Comparison of ENCODE assay signal across 30 mouse cellular contexts in genomic region chr9:44699196-44699595, GRCm38 (mm10). TPM values are rescaled to one million over a fixed set of nuclear protein-coding genes. Genes with fewer than 3 reads are reported as not detected.
DNase-seq lines count a peak whose midpoint lies in the region; ATAC-seq lines count a peak whose summit lies in the region.
"Had no signal": no experiment of that assay in that cellular context is flagged by ENCODE, and none has a peak within 500 bp of the region (broad histone marks: within the 10 kb centered on the region; RNA-seq: fewer than 3 reads in every experiment).

No protein-coding gene starts in this region.

- H3K9ac ChIP-seq in heart, embryonic 12.5 days = peak overlapping the region; percentile 11; the same call in 1 of the 2 replicates
- H3K9ac ChIP-seq: embryonic facial prominence, embryonic 15.5 days; forebrain, postnatal 0 days; hindbrain, embryonic 15.5 days had no signal

- H3K4me2 ChIP-seq in heart, embryonic 12.5 days = no peak overlapping the region
- H3K4me2 ChIP-seq: embryonic facial prominence, embryonic 15.5 days; hindbrain, embryonic 15.5 days had no signal

- peaks cover 98% of the 10 kb centered on the region for H3K36me3 ChIP-seq in heart, embryonic 12.5 days

- DNase-seq in cerebellum, adult 11-12 months = peak; percentile 49
- no peak for DNase-seq in cerebellum, adult 11 months
- peak; percentile 61 to 69 for DNase-seq in cerebellum, postnatal 10 days
- DNase-seq in cerebellum, adult 8-10 months = no peak
- DNase-seq in heart, adult 8-10 months (ENCODE audit: low spot score) = no peak
- DNase-seq: adrenal gland, adult 8-10 months; adrenal gland, postnatal 25 days; embryo, embryonic 11 days; forebrain, postnatal 0 days; gastrocnemius, adult 2 months; gastrocnemius, postnatal 14 days; heart, adult 18-20 months; heart, postnatal 36 days had no signal

- no peaks in the 10 kb centered on the region for H3K27me3 ChIP-seq in heart, embryonic 12.5 days (replicated peaks)
- H3K27me3 ChIP-seq: embryonic facial prominence, embryonic 15.5 days; hindbrain, embryonic 15.5 days had no signal

- H3K4me3 ChIP-seq in heart, embryonic 12.5 days = no peak overlapping the region
- H3K4me3 ChIP-seq: embryonic facial prominence, embryonic 15.5 days; gastrocnemius, adult 2 months; heart, embryonic 10.5 days; hindbrain, embryonic 10.5 days; hindbrain, embryonic 15.5 days had no signal

- H3K4me1 ChIP-seq in heart, embryonic 12.5 days (replicated peaks) = no peaks in the 10 kb centered on the region
- H3K4me1 ChIP-seq: embryonic facial prominence, embryonic 15.5 days; hindbrain, embryonic 10.5 days; hindbrain, embryonic 15.5 days had no signal

- 84% methylated on average over 10 of the region's 10 CpGs for WGBS in heart, embryonic 12.5 days

- ATAC-seq in heart, embryonic 12.5 days (ENCODE audit: insufficient number of reproducible peaks, low FRiP score) = no peak
- ATAC-seq: activated CD4-positive, CD25-positive, alpha-beta regulatory T cell, adult 4 months; forebrain, embryonic 14.5 days; forebrain, postnatal 0 days; intestine, postnatal 0 days had no signal

- no peak overlapping the region for H3K27ac ChIP-seq in heart, embryonic 12.5 days (ENCODE audit: poor library complexity, severe bottlenecking)
- H3K27ac ChIP-seq: embryonic facial prominence, embryonic 15.5 days; gastrocnemius, adult 2 months; hindbrain, embryonic 10.5 days; hindbrain, embryonic 15.5 days had no signal

- H3K9me3 ChIP-seq in heart, embryonic 12.5 days (replicated peaks) = no peaks in the 10 kb centered on the region
- H3K9me3 ChIP-seq: embryonic facial prominence, embryonic 15.5 days; heart, embryonic 10.5 days; hindbrain, embryonic 10.5 days; hindbrain, embryonic 15.5 days had no signal

RNA-seq across cellular contexts. Expression of gene Treh, which starts 26.2 kb away (rescaled TPM):
- polyA plus RNA-seq in heart, embryonic 12.5 days (2016; fragmentation: Nextera tagmentation; extraction: Ambion mirVana) = not detected in 2 replicates
- total RNA-seq in heart, adult 8-10 months (2022) = not detected
- total RNA-seq: adrenal gland, adult 8-10 months; adrenal gland, postnatal 25 days; ES-E14; forebrain, postnatal 0 days; gastrocnemius, adult 2 months; gastrocnemius, postnatal 14 days; gastrocnemius, postnatal 4 days; heart, adult 18-20 months; heart, postnatal 36 days had no signal
- polyA plus RNA-seq: activated CD4-positive, CD25-positive, alpha-beta regulatory T cell, adult 4 months; brain, embryonic 14.5 days; embryonic facial prominence, embryonic 11.5 days; embryonic facial prominence, embryonic 15.5 days; forebrain, embryonic 11.5 days; forebrain, embryonic 14.5 days; forebrain, postnatal 0 days; heart, embryonic 10.5 days; heart, embryonic 14.5 days; heart, postnatal 0 days; hindbrain, embryonic 10.5 days; hindbrain, embryonic 15.5 days; intestine, embryonic 14.5 days; kidney, embryonic 14.5 days had no signal

RNA-seq across cellular contexts. Expression of gene Phldb1, which starts 35.8 kb away (rescaled TPM):
- polyA plus RNA-seq in heart, embryonic 12.5 days (2016; fragmentation: Nextera tagmentation; extraction: Ambion mirVana) = 34.8 and 36.9 TPM in 2 replicates
- 100 to 1,000 TPM; 108 to 146 (median 128) TPM for total RNA-seq in heart, adult 8-10 months (2022)

Comparison
In these comparisons a context has a peak if more than half of its experiments do, and no peak if none do; other contexts are left out.
1. DNase-seq: peak in cerebellum, adult 11-12 months (single experiment) and cerebellum, postnatal 10 days (2 of 2); none in cerebellum, adult 11 months (single experiment), cerebellum, adult 8-10 months (single experiment) and heart, adult 8-10 months (single experiment).